Mouse (Mus musculus): Measurements from ENCODE around the gene Bricd5. TPM values are rescaled to one million over a fixed set of nuclear protein-coding genes. Genes with fewer than 3 reads are reported as not detected.

The Bricd5 gene
- polyA plus RNA-seq, 1 experiment from 2014 or later, result 1.2 TPM

DNA sequence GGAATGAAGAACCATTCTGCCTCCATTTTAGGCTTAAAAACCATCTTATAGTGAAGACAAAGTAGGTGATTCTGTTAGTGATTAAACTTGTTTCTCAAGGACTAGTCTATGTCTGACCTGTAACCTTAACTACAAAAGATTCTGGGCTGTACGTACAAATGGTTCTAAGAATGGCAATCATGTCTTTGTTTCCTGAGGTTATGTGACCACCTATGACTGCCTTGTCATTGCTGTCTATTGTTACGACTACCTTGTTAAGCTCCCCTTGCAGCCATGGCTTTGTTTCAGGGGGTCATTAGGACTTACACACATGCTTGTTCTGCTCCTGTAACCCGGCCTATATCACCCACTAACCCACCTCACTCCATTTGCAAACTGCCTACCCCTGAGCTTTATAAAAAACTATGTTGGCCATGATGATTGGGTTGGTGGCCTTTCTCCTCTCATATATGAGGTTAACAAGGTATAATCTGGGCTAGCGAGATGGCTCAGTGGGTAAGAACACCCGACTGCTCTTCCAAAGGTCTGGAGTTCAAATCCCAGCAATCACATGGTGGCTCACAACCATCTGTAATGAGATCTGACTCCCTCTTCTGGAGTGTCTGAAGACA, 4.9 kb upstream of the Bricd5 start:
- Histone ChIP-seq H3K27ac (no peak overlapping the region), H3K27me3 (no peaks in the 10 kb centered on the region), H3K9me3 (replicated peaks) (no peaks in the 10 kb centered on the region), H3K9ac (no peak overlapping the region), H3K36me3 (peaks cover 6% of the 10 kb centered on the region; the same call in 1 of the 2 replicates), H3K4me1 (peaks cover 26% of the 10 kb centered on the region), H3K4me3 (no peak overlapping the region), H3K4me2 (replicated peaks) (no peak overlapping the region)
- no peak for ATAC-seq (ENCODE audit: low FRiP score)
- 93% methylated on average over 5 of the region's 5 CpGs for WGBS

DNA sequence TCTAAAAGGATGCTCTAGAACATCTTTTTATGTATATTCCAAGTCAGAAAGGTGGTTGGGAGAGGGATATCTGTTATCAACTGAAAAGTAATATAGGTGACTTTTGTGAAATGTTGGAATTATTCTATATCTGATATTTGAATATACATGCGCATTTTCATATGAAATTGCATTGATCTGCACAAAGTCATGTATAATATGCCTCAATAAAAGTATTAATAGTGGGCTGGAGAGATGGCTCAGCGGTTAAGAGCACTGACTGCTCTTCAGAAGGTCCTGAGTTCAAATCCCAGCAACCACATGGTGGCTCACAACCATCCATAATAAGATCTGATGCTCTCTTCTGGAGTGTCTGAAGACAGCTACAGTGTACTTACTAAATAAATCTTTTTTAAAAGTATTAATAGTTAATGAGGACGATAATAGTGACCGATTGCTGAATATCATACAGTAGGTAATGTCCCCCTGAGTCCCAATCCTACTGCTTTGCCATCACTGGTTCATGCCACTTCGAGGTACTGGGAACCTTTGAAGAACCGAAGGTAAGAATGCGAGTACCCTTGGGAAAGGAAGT, 4.3 kb upstream of the Bricd5 start:
- peak overlapping the region; percentile 91 for H3K9ac ChIP-seq
- peak overlapping the region; percentile 93 for H3K4me2 ChIP-seq (replicated peaks)
- H3K27me3 ChIP-seq, result no peaks in the 10 kb centered on the region
- H3K4me1 ChIP-seq, result peaks cover 32% of the 10 kb centered on the region
- ATAC-seq (ENCODE audit: low FRiP score), result no peak; the same call in 1 of the 2 replicates
- WGBS, result 16% methylated on average over 7 of the region's 7 CpGs
- H3K4me3 ChIP-seq, result peak overlapping the region; percentile 90
- peak overlapping the region; percentile 88 for H3K27ac ChIP-seq
- H3K36me3 ChIP-seq, result peaks cover 13% of the 10 kb centered on the region
- H3K9me3 ChIP-seq (replicated peaks), result no peaks in the 10 kb centered on the region

DNA sequence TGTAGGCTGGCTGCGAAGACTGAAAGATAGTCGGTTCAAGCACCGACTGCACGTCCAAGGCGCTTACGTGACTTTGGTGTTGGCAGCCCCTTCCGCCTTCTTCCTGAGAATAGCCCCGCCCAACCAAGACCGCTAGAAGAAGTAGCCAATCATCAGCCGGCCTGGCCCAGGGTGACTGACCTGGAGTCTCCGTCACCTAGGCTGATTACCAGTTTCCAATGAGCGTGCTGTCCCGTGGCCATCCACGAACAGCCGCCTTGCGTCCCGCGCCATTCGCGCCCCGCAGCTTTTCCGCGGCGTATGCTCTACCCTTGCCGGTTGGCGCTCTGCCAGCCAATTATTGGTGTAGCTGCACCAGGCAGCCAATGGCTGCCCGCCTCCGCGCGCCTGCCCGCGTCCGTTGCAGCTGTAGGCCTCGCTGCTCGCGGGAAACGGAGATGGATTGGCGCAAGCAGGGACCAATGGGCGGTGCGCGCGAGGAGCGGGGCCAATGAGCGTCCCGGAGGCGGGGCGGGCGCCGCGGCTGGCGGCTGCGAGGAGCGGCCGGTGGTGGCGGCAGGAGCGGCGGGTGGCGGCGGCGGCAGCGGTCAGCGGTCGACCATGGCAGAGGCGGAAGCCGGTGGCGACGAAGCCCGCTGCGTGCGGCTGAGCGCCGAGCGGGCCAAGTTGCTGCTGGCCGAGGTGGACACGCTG, 3.6 kb upstream of the Bricd5 start, which contains the start of the genes E4f1 and Pgp:
E4f1 (minus strand) TSS at position 404 of the 693 bp plus-strand sequence.
Pgp (plus strand) TSS at position 483 of the 693 bp plus-strand sequence.
- Histone ChIP-seq H3K9me3 (replicated peaks) (no peaks in the 10 kb centered on the region), H3K4me2 (replicated peaks) (peak within 1 kb of the TSS; percentile 93), H3K36me3 (peaks cover 19% of the 10 kb centered on the region), H3K27me3 (no peaks in the 10 kb centered on the region), H3K4me3 (peak within 1 kb of the TSS; percentile 90), H3K9ac (peak within 1 kb of the TSS; percentile 91), H3K4me1 (peaks cover 35% of the 10 kb centered on the region), H3K27ac (peak within 1 kb of the TSS; percentile 88)
- ATAC-seq (ENCODE audit: low FRiP score), result peak; percentile 98
- under 1% methylated on average over 58 of the region's 75 CpGs for WGBS

DNA sequence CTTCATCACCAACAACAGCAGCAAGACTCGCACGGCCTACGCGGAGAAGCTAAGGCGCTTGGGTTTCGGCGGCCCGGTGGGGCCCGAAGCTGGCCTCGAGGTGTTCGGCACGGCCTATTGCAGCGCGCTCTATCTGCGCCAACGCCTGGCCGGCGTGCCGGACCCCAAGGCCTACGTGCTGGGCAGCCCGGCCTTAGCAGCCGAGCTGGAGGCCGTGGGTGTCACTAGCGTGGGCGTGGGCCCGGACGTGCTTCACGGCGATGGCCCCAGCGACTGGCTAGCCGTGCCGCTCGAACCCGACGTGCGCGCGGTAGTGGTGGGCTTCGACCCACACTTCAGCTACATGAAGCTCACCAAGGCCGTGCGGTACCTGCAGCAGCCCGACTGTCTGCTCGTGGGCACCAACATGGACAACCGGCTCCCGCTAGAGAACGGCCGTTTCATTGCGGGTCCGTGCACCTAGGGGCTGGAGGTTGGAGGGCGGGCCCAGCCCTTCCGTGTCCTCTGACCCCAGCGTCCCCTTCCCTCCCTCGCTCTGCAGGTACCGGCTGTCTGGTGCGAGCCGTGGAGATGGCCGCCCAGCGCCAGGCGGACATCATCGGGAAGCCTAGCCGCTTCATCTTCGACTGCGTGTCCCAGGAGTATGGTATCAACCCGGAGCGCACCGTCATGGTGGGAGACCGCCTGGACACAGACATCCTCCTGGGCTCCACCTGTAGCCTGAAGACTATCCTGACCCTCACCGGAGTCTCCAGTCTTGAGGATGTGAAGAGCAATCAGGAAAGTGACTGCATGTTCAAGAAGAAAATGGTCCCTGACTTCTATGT, 2.8 kb upstream of the Bricd5 start:
- WGBS, result 1% methylated on average over 65 of the region's 68 CpGs
- Histone ChIP-seq H3K4me2 (replicated peaks) (peak overlapping the region; percentile 93), H3K27me3 (no peaks in the 10 kb centered on the region)

DNA sequence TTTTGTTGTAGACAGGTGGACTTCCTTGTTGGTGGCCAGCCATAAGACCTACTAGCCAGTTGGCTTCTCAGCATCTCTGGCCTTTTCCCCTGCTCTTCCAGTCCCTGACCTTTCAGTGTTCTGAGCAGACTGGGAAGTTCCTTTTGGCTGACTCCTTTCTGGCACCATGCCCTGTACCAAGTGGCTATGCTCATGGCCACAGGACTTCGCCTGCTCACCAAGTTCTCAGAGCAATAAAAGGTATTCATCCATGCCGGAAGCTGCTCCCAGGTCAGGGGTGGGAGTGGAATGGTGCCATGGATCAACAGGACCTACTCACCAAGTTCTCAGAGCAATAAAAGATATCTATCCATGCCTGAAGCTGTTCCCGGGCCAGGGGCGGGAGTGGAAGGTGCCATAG, 1.2 kb upstream of the Bricd5 start:
- Histone ChIP-seq H3K9ac (peak overlapping the region; percentile 91; the same call in 1 of the 2 replicates), H3K36me3 (peaks cover 42% of the 10 kb centered on the region), H3K4me1 (peaks cover 37% of the 10 kb centered on the region), H3K9me3 (replicated peaks) (no peaks in the 10 kb centered on the region), H3K4me3 (no peak overlapping the region), H3K27ac (no peak overlapping the region), H3K4me2 (replicated peaks) (peak overlapping the region; percentile 93), H3K27me3 (no peaks in the 10 kb centered on the region)
- ATAC-seq (ENCODE audit: low FRiP score), result no peak
- WGBS, result 87% methylated on average over 4 of the region's 4 CpGs

More for the DNA sequence above, 2.8 kb upstream of the Bricd5 start:
- peak overlapping the region; percentile 90 for H3K4me3 ChIP-seq
- H3K9me3 ChIP-seq (replicated peaks), result no peaks in the 10 kb centered on the region
- peak overlapping the region; percentile 88 for H3K27ac ChIP-seq
- H3K4me1 ChIP-seq, result peaks cover 35% of the 10 kb centered on the region
- peaks cover 28% of the 10 kb centered on the region for H3K36me3 ChIP-seq
- peak; percentile 11 for ATAC-seq (ENCODE audit: low FRiP score)
- H3K9ac ChIP-seq, result peak overlapping the region; percentile 91

- peaks cover 44% of the 10 kb centered on the region for H3K36me3 ChIP-seq
- no peak overlapping the region for H3K4me2 ChIP-seq (replicated peaks)
- H3K9me3 ChIP-seq (replicated peaks), result no peaks in the 10 kb centered on the region
- no peaks in the 10 kb centered on the region for H3K27me3 ChIP-seq
- peak overlapping the region; percentile 23; the same call in 1 of the 2 replicates for H3K27ac ChIP-seq
- H3K9ac ChIP-seq, result no peak overlapping the region
- peaks cover 47% of the 10 kb centered on the region for H3K4me1 ChIP-seq
- 81% methylated on average over 5 of the region's 5 CpGs for WGBS
- H3K4me3 ChIP-seq, result no peak overlapping the region
- no peak for ATAC-seq (ENCODE audit: low FRiP score)
These were observed 873 bp downstream of the Bricd5 start for GRCm38 (mm10) chr17:24474557-24474956.

DNA sequence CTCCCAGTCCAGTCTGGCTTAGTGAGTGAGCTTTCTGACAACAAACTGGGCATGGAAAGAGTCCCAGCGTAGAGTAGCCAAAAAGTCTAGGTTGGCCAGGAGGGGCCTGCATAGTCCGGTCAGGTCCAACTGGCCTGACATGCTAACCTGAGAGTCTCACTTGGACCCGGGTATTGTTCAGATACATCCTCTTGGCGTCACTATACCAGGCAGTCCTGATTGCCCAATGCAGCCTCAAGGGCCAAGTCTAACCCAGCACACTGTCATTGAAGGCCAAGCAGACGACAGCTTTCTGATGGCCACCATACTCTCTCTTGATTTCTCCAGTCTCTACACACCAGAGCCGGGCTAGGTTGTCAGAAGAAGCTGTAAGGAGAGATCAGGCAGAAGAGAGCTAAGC, 1.9 kb downstream of the Bricd5 start:
- Histone ChIP-seq H3K27ac (no peak overlapping the region), H3K4me2 (replicated peaks) (no peak overlapping the region), H3K27me3 (no peaks in the 10 kb centered on the region), H3K4me1 (peaks cover 47% of the 10 kb centered on the region), H3K4me3 (no peak overlapping the region), H3K9ac (no peak overlapping the region), H3K9me3 (replicated peaks) (no peaks in the 10 kb centered on the region), H3K36me3 (peaks cover 44% of the 10 kb centered on the region)
- 89% methylated on average over 6 of the region's 6 CpGs for WGBS
- ATAC-seq (ENCODE audit: low FRiP score), result no peak

DNA sequence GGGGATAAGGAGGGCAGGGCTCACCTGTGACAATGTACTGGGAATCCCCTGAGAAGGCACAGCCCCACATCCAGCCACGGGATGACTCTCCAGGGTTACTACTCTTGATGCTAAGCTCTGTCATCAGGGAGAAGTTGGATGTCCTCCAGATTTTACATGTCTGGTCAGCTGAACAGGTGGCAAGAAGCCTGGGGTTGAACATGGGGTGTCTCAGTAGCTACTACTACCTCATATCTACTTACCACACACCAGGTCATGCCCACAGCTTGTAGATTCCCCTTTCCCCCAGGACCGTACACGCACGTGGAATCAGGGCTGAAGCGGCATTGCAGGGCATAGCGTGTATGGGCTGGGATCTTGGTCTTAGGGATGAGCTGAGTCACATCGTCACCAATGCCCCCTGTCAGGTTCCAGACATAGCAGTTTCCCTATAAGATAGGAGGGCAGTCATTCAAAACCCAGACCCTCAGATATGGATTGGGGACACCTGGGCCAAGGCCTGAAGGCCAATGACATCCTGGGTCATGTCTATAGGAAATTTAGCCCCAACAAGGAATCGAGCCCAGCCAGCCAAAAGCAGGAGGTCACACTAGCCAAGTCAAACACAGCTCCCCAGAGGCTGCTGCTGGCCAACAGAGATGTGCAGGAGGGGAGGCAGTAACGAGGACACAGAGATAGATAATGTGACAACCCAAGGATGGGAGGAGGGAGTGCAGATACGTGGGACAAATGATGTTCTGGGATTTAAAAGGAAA, 2.5 kb downstream of the Bricd5 start:
- no peak overlapping the region for H3K27ac ChIP-seq
- no peaks in the 10 kb centered on the region for H3K27me3 ChIP-seq
- H3K4me3 ChIP-seq, result no peak overlapping the region
- no peak overlapping the region for H3K4me2 ChIP-seq (replicated peaks)
- peaks cover 43% of the 10 kb centered on the region for H3K4me1 ChIP-seq
- 89% methylated on average over 10 of the region's 10 CpGs for WGBS
- ATAC-seq (ENCODE audit: low FRiP score), result no peak
- peaks cover 44% of the 10 kb centered on the region for H3K36me3 ChIP-seq
- no peaks in the 10 kb centered on the region for H3K9me3 ChIP-seq (replicated peaks)
- H3K9ac ChIP-seq, result no peak overlapping the region

GRCm38 (mm10) chr17:24477053-24477984, 3.6 kb downstream of the Bricd5 start:
- Histone ChIP-seq H3K9ac (peak overlapping the region; percentile 85), H3K27ac (no peak overlapping the region), H3K36me3 (peaks cover 44% of the 10 kb centered on the region), H3K9me3 (replicated peaks) (no peaks in the 10 kb centered on the region), H3K4me3 (no peak overlapping the region), H3K4me2 (replicated peaks) (peak overlapping the region; percentile 62; the same call in 1 of the 2 replicates), H3K4me1 (peaks cover 32% of the 10 kb centered on the region), H3K27me3 (no peaks in the 10 kb centered on the region)
- 93% methylated on average over 20 of the region's 20 CpGs for WGBS
- no peak for ATAC-seq (ENCODE audit: low FRiP score)

GRCm38 (mm10) chr17:24477985-24478600, 4.4 kb downstream of the Bricd5 start:
- Histone ChIP-seq H3K9me3 (replicated peaks) (no peaks in the 10 kb centered on the region), H3K36me3 (peaks cover 44% of the 10 kb centered on the region), H3K9ac (peak overlapping the region; percentile 85), H3K27ac (peak overlapping the region; percentile 97; the same call in 1 of the 2 replicates), H3K4me1 (peaks cover 25% of the 10 kb centered on the region), H3K27me3 (no peaks in the 10 kb centered on the region), H3K4me3 (peak overlapping the region; percentile 76), H3K4me2 (replicated peaks) (peak overlapping the region; percentile 62)
- WGBS, result 52% methylated on average over 11 of the region's 11 CpGs
- ATAC-seq (ENCODE audit: low FRiP score), result peak; percentile 11

Measured in hindbrain, embryonic 12.5 days (tissue).